Mouse (Mus musculus): ENCODE measurements around the gene Naa35.

Gene Naa35

DNA sequence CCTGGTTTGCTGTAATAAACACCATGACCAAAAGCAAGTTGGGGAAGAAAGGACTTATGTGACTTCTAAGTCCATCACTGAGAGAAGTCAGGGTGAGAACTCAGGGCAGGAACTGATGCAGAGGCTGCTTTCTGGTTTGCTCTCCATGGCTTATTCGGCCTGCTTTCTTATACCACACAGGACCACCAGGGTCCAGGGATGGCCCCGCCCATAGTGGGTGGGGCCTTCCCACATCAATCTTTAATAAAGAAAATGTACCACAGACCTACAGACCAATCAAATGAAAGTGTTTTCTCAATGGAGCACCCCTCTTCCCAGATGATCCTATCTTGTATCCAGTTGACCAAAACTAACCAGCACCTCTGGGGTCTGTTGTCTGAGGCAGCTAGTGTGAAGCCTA lies 86.5 kb downstream of the Naa35 start:
- no peak for DNase-seq (ENCODE audit: low read depth)

DNA sequence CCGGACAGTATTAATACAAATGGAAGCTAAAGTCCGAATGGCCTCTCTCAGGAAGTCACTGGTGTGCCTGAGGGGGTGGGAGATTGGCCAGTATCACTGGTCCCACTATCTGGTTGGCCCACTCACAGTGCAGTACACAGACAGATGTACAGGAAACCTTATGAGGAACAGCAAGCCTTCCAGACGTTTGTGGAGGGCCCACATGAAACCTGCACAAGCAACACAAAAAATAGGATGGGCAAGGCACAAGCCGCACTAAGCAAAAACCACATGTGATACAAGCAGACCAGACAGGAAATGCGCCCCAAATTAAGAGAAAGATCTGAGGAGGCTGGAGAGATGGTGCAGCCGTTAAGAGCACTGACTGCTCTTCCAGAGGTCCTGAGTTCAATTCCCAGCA lies 87.2 kb downstream of the Naa35 start:
- no peak for DNase-seq (ENCODE audit: low read depth)

DNA sequence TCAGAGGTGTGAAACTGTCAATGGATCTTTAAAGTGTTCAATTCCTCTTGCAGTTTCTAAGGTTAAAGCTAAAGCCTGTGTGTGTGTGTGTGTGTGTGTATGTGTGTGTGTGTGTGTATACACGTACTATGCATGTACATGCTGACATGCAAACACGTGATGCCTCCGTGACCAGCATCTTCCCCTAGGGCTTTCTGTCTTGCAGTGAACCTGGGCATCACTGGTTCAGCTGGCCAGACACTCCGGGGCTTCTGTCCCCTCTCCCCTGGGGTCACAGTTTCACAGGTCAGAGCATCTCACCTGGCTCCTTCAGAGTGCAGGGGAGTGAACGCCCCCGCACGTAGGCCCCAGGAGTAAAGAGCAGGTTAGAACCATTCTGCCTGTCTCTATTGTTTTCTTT lies 88.5 kb downstream of the Naa35 start:
- no peak for DNase-seq (ENCODE audit: low read depth)

DNA sequence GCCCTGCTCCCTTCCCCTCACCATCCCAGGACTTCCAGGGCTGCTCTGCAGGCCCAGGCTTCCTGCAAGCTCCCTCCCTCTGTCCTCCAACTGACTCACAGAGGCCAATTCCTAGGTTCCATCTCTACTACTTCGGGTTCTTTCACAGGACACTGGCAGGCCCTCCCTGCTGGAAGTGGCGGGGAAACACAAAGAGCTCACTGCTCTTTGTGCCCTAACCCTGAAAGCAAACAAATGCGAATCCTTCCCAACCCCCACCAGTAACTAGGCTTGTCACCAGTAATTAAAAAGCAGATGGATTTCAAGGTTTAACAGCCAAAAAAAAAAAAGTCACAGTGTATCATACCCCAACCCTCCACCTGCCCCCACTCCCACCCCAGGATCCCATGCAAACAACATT lies 89.2 kb downstream of the Naa35 start:
- DNase-seq (ENCODE audit: low read depth): no peak

DNA sequence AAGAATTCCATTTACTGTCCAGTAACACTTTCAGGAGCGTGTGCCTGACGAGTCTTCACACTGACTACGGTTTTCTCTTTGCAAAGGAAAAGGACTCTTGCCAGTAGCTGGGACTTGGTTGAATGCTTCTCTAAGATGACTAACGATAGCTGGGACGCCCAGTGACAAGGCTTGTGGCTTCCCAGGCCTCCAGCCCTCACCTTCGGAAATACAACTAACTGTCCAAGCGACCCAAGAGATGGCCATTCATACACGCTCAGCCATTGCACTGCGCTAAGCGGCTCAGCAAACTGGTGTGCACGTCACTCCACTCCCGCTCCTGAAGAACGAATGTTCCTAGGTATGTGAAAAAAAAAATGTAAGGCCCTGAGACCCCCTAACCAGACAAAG lies 89.7 kb downstream of the Naa35 start:
- no peak for DNase-seq (ENCODE audit: low read depth)

DNA sequence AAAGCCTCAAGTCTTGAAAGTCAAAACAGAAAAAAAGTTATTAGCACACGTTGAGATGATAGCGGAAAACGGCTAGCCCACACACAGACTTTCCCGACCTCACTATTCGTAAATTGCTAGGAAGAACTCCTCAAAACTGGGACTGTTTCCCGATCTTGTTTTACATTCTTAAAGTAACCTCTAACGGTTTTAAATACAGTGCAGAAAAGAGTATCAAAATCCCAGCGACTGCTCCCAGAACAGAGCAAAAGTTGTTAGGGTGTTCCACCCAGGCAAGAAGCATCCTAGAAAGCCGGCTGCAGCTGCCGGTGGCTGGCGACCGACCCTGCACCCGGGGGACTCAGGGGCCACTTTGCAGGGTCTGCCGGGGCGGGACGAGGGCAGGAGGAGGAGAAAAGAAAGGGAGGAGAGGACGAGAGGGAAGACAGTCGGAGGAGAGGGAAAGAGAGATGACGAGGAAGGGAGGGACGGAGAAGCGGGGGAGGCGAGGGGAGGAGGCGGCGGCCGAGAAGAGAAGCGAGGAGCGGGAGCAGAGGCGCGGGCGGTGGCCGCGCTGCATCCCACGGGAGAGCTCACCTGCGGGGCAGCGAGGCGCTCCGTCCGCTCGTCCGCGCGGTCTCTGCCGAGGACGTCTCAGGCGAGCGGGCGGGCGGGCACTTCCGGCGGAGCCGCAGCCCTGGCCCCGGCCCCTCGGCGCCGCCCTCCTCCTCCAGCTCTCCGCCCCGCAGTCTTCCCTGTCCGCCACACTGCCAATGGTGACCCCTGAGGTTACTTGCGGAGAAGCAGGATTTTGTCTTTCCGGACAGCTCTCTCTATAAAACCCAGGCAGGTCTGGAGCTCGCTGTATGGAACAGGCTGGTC lies 90.3 kb downstream of the Naa35 start, which contains the start of gene Golm1:
TSS of gene Golm1 (minus strand) at position 661 of the 861 bp plus-strand sequence.
- DNase-seq (ENCODE audit: low read depth): no peak

DNA sequence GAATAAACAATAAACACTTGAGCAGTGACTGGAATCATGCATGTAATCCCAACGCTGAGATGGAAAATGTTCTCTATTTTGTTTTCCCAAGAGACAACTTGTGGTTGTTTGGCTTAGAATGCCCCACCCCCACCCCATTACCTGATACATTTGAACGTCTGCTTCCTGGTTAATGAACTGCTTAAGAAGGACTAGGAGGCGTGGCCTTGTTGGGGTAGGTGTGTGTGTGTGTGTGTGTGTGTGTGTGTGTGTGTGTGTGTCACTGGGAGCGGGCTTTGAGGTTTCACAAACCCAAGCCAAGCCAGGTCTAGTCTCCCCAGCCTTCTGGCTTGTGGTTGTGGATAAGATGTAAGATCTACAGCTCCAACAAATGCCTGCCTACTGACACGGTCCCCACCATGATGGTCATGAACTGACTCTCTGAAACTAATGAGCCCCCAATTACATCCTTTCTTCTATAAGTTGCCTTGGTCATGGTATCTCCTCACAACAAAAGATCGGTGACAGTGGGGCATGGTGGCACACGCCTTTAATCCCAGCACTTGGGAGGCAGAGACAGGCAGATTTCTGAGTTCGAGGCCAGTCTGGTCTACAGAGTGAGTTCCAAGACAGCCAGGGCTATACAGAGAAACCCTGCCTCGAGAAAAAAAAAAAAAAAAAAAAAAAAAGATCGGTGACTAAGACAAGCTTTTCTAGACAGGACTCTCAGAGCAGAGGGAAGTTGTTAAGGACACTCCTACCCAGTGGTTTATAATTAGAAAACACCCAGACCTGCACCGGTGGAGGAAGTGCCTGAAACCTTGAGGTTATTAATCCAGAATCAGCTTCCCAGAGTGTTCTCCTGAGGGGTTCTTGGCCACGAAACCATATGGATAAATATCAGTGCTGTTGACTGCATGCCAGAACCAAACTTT lies 91.5 kb downstream of the Naa35 start:
- DNase-seq (ENCODE audit: low read depth): no peak

DNA sequence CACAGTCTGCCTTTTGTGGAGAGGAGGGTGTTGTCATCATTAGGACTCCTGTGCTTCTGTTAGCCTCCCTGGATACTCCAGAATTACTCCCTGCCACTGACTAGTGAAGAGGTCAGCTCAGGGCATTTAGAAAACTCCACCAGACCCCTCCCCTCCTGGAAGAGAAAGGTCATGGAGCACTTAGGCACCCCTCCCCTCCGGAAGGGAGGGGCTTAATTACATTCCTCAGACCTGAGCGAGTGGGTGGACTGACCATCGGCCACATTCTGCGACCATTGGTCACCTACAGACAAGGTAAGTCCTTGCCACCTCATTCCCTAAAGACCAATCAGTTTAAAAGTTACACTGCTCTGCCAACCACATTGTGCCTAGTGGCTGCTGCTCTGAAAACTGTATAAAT lies 94.2 kb downstream of the Naa35 start:
- no peak for DNase-seq (ENCODE audit: low read depth)

DNA sequence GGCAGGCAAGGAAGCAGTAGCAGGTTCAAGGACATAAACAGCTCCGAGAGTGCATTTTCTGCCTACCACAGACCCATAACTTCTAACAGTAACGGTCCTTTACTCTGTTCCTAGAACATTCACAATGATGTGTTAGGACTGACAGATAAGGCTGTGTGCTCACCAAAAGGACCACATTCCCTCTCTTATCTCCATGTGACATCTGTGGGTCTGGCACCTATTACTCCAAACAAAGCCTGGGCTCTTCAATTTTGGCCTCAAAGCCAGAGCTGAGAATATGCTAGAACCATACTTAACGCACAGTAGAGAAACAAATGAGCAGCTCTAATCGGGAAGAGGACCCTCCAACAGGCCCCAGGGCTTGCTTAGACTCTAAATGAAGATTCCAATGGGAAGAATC lies 94.8 kb downstream of the Naa35 start:
- no peak for DNase-seq (ENCODE audit: low read depth)

DNA sequence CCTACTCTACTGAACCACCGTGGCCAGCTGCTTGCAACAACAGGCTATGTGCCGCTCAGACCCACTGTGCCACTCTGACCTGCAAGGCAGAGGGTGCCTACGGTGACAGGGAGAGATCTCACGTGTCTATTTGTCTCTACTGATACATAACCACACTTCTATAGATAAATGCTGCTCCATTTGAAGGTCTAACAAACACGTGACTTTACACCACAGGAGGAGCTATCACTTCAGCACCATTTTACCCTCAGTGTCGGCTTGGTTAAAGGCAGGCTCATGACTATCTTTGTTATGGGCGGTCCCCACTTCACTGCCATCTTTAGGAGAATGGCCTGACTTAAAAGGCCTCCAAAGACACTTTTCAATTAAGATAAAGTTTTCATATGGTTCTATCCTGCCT lies 97.6 kb downstream of the Naa35 start:
- DNase-seq (ENCODE audit: low read depth): no peak

DNA sequence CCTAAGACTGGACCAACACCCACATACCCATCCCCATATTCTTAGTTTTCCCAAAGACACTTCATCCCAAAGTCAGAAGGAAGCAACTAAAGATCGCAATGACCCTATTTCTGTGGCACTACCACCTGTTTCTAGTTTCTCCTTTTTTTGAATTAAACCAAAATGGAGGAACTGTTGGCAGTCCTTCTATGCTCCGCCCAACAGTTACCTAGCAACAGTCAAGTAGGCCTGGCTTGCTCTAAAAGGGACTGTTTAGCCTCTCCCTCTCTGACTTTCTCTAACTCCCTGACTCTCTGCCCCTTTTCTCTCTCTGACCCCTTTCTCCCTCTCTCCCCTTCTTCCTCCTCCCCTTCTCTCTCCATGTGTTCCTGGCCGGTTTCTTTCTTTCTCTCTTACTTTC lies 100.2 kb downstream of the Naa35 start:
- no peak for DNase-seq (ENCODE audit: low read depth)
